Mouse (Mus musculus): Measurements from ENCODE around the gene Kmt2b. TPM values are rescaled to one million over a fixed set of nuclear protein-coding genes. Genes with fewer than 3 reads are reported as not detected.

Gene Kmt2b
- polyA plus RNA-seq, 1 experiment, result 12.9 TPM

DNA sequence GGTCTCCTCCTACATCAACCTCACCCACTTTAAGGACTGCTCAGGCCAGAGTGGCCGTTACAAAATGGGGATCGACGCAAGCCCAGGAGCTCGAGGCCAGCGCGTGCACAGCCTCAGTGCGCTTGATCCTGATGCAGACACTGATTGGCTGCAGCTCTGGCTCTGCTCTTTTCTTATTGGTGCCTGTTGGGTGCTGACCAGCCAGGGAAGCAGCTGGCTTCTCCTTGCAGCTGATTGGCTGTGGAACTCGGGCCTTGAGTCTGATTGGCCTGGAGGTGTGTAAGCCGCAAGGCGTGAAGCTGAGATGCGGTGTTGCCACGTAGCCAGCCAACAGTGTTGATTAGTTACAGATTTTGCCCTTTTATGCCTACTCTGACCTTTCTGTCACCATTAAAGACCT, 10.3 kb upstream of the Kmt2b start, which contains the start of gene Zbtb32:
TSS of gene Zbtb32 (minus strand) at position 124 of the 400 bp plus-strand sequence.
- no peaks in the 10 kb centered on the region for H3K79me2 ChIP-seq (ENCODE audit: control insufficient read depth, insufficient read depth)
- no peak for TF ChIP-seq POLR2A (IDR thresholded peaks at IDR 0.05; ENCODE audit: insufficient read length, low read depth)
- no peak for TF ChIP-seq SRF (IDR thresholded peaks at IDR 0.05; ENCODE audit: control insufficient read depth, insufficient read length, low read depth)
- no peak for TF ChIP-seq REST (IDR thresholded peaks at IDR 0.05; ENCODE audit: insufficient read depth, insufficient read length)
- TF ChIP-seq MYOD1 (IDR thresholded peaks at IDR 0.05; ENCODE audit: control insufficient read depth in 1 of 3, insufficient read length in 2 of 3, low read depth in 2 of 3), result no peak
- no peak for TF ChIP-seq POLR2AphosphoS2 (IDR thresholded peaks at IDR 0.05; ENCODE audit: insufficient read length, low read depth)
- no peak for TF ChIP-seq USF1 (IDR thresholded peaks at IDR 0.05; ENCODE audit: low read depth)
- no peak for TF ChIP-seq E2F4 (IDR thresholded peaks at IDR 0.05; ENCODE audit: insufficient read depth)
- TF ChIP-seq TCF12 (IDR thresholded peaks at IDR 0.05; ENCODE audit: insufficient read depth, poor library complexity, severe bottlenecking), result no peak
- H3K4me2 ChIP-seq (ENCODE audit: low read depth), result no peak within 1 kb of the TSS

DNA sequence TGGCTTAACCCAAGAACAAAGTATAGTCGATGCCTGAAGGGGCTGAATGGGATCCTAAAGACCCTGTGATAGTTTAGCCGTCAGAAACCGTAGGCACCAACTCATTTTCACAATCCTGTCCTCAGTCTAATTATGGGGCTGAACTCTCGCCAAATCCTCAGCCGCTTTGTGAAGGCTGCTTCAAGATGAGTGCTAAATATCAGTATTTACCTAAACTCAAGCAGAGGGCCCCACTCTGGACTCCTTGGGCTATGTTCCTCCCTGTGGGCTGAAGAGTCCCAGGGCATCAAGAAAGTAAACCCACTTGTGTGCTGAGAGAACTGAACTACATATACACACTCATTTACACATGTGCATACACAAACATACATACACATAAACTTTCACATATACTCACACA, 8.3 kb upstream of the Kmt2b start:
- TF ChIP-seq REST (IDR thresholded peaks at IDR 0.05; ENCODE audit: insufficient read depth, insufficient read length) (no peak), TCF12 (IDR thresholded peaks at IDR 0.05; ENCODE audit: insufficient read depth, poor library complexity, severe bottlenecking) (no peak), POLR2A (IDR thresholded peaks at IDR 0.05; ENCODE audit: insufficient read length, low read depth) (no peak), CEBPB (IDR thresholded peaks at IDR 0.05; ENCODE audit: insufficient read depth, poor library complexity, severe bottlenecking) (no peak), MYOG (IDR thresholded peaks at IDR 0.05; ENCODE audit: control insufficient read depth in 1 of 3, insufficient read depth in 1 of 3, insufficient read length in 2 of 3, low read depth in 2 of 3) (no peak), USF1 (IDR thresholded peaks at IDR 0.05; ENCODE audit: low read depth) (no peak), SRF (IDR thresholded peaks at IDR 0.05; ENCODE audit: control insufficient read depth, insufficient read length, low read depth) (no peak), TCF3 (IDR thresholded peaks at IDR 0.05; ENCODE audit: insufficient read length, low read depth) (no peak), MYOD1 (IDR thresholded peaks at IDR 0.05; ENCODE audit: control insufficient read depth in 1 of 3, insufficient read length in 2 of 3, low read depth in 2 of 3) (no peak), POLR2AphosphoS2 (IDR thresholded peaks at IDR 0.05; ENCODE audit: insufficient read length, low read depth) (no peak), E2F4 (IDR thresholded peaks at IDR 0.05; ENCODE audit: insufficient read depth) (no peak)
- Histone ChIP-seq H3K27me3 (ENCODE audit: control insufficient read depth, insufficient read depth, insufficient read length) (peaks cover 55% of the 10 kb centered on the region), H3K4me3 (no peak overlapping the region), H3K79me2 (ENCODE audit: control insufficient read depth, insufficient read depth) (no peaks in the 10 kb centered on the region), H3K36me3 (ENCODE audit: control insufficient read depth, insufficient read depth) (no peaks in the 10 kb centered on the region), H3ac (ENCODE audit: control insufficient read depth, insufficient read length) (no peak overlapping the region), H3K4me2 (ENCODE audit: low read depth) (no peak overlapping the region)

More for the DNA sequence above, 10.3 kb upstream of the Kmt2b start, which contains the start of gene Zbtb32:
- no peak within 1 kb of the TSS for H3K4me3 ChIP-seq
- H3ac ChIP-seq (ENCODE audit: control insufficient read depth, insufficient read length), result no peak within 1 kb of the TSS
- H3K36me3 ChIP-seq (ENCODE audit: control insufficient read depth, insufficient read depth), result no peaks in the 10 kb centered on the region
- peaks cover 55% of the 10 kb centered on the region for H3K27me3 ChIP-seq (ENCODE audit: control insufficient read depth, insufficient read depth, insufficient read length)

DNA sequence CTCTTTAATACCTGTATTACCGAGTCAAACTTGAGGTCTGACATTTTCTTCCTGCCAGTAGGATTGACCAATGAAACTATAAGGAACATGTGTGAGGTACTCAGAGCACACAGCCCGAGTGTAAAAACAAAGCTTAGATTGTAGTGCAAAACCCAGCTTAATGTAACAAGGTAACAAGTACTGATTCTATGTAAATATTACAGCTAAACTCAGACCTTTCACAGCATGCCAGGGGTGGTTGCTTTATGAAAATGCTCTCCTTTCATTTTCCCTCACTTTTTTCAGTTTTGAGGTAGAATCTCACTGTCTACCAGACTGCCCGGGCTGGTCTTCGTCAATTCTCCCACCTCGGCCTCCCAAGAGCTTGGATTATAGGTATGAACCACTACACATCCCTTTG, 7.6 kb upstream of the Kmt2b start:
- Histone ChIP-seq H3K27me3 (ENCODE audit: control insufficient read depth, insufficient read depth, insufficient read length) (peaks cover 55% of the 10 kb centered on the region), H3K4me3 (no peak overlapping the region), H3K4me2 (ENCODE audit: low read depth) (no peak overlapping the region), H3K36me3 (ENCODE audit: control insufficient read depth, insufficient read depth) (no peaks in the 10 kb centered on the region), H3K79me2 (ENCODE audit: control insufficient read depth, insufficient read depth) (no peaks in the 10 kb centered on the region), H3ac (ENCODE audit: control insufficient read depth, insufficient read length) (no peak overlapping the region)
- TF ChIP-seq REST (IDR thresholded peaks at IDR 0.05; ENCODE audit: insufficient read depth, insufficient read length) (no peak), CEBPB (IDR thresholded peaks at IDR 0.05; ENCODE audit: insufficient read depth, poor library complexity, severe bottlenecking) (no peak), TCF3 (IDR thresholded peaks at IDR 0.05; ENCODE audit: insufficient read length, low read depth) (no peak), MAX (IDR thresholded peaks at IDR 0.05; ENCODE audit: low read depth) (no peak), USF1 (IDR thresholded peaks at IDR 0.05; ENCODE audit: low read depth) (no peak), POLR2AphosphoS2 (IDR thresholded peaks at IDR 0.05; ENCODE audit: insufficient read length, low read depth) (no peak), POLR2A (IDR thresholded peaks at IDR 0.05; ENCODE audit: insufficient read length, low read depth) (no peak), SRF (IDR thresholded peaks at IDR 0.05; ENCODE audit: control insufficient read depth, insufficient read length, low read depth) (no peak), TCF12 (IDR thresholded peaks at IDR 0.05; ENCODE audit: insufficient read depth, poor library complexity, severe bottlenecking) (no peak), MYOD1 (IDR thresholded peaks at IDR 0.05; ENCODE audit: control insufficient read depth in 1 of 3, insufficient read length in 2 of 3, low read depth in 2 of 3) (no peak), MYOG (IDR thresholded peaks at IDR 0.05; ENCODE audit: control insufficient read depth in 1 of 3, insufficient read depth in 1 of 3, insufficient read length in 2 of 3, low read depth in 2 of 3) (no peak), E2F4 (IDR thresholded peaks at IDR 0.05; ENCODE audit: insufficient read depth) (no peak)

DNA sequence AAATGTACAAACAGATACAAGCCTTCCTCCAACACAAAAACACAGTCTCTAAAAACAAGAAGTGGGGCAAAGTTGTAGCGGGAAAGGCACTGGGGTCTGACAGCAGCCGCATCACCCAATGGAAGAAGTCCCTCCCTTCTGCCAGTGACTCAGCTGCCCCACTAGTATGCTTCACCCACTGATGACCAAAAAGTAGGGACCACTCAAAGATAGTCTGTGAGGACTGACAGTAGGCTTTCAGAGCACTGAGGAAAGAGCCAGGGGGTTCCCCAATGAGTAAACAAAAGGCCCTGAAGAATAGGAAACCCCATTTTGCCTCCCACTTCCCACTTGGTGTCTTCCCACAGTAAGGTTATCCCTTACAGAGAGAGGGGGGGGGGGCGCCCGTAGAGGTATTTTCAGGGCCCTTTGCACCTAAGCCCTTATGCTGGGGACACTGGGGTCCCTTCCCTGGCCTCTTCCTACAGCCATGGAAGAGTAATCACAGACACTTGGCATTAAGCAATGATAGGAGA, 6.0 kb upstream of the Kmt2b start:
- Histone ChIP-seq H3K79me2 (ENCODE audit: control insufficient read depth, insufficient read depth) (no peaks in the 10 kb centered on the region), H3K4me2 (ENCODE audit: low read depth) (no peak overlapping the region), H3K4me3 (no peak overlapping the region), H3ac (ENCODE audit: control insufficient read depth, insufficient read length) (no peak overlapping the region), H3K36me3 (ENCODE audit: control insufficient read depth, insufficient read depth) (no peaks in the 10 kb centered on the region), H3K27me3 (ENCODE audit: control insufficient read depth, insufficient read depth, insufficient read length) (peaks cover 45% of the 10 kb centered on the region)
- TF ChIP-seq E2F4 (IDR thresholded peaks at IDR 0.05; ENCODE audit: insufficient read depth) (no peak), MYOD1 (IDR thresholded peaks at IDR 0.05; ENCODE audit: control insufficient read depth in 1 of 3, insufficient read length in 2 of 3, low read depth in 2 of 3) (no peak)
